Mouse (Mus musculus) hindbrain, embryonic 14.5 days (tissue): ENCODE measurements at regions not wholly inside any gene's neighbourhood (a gene's known extent, or its start where the extent isn't known, plus 50 kb on each side); places are given as distances from the start of the nearest gene placed in this dataset.

Experiments
- ATAC-seq: fragments of 200-750 bp; cut with Nextera tagmentation; 2 replicates; pipeline ENCODE4 v1.8.0; 2017; ENCODE audit warnings: moderate number of reproducible peaks, mild to moderate bottlenecking, moderate TSS enrichment, moderate library complexity; ENCODE audit not compliant: low FRiP score
- DNase-seq: peaks from one replicate; pipeline ENCODE4 v3.0.0-alpha.2; 2015; ENCODE audit warnings: low spot score
- H3K27ac ChIP-seq: fragments of 300-500 bp; sonication (generic); 2 replicates; pipeline ENCODE4 v1.5.1; 2014; ENCODE audit warnings: mild to moderate bottlenecking, moderate library complexity
- H3K27me3 ChIP-seq: fragments of 300-500 bp; sonication (generic); 2 replicates; pipeline ENCODE4 v1.6.1; 2014; ENCODE audit warnings: mild to moderate bottlenecking, low read length, mixed read lengths; ENCODE audit not compliant: control insufficient read depth, insufficient read depth
- H3K36me3 ChIP-seq: fragments of 300-500 bp; sonication (generic); replicated peaks from 2 replicates; pipeline ENCODE4 v1.6.1; 2014; ENCODE audit not compliant: control insufficient read depth, insufficient read depth
- H3K4me1 ChIP-seq: fragments of 300-500 bp; sonication (generic); replicated peaks from 2 replicates; pipeline ENCODE4 v1.6.1; 2014; ENCODE audit warnings: antibody characterized with exemption, low read length, mixed read lengths; ENCODE audit not compliant: control insufficient read depth, insufficient read depth
- H3K4me2 ChIP-seq: fragments of 300-500 bp; sonication (generic); replicated peaks from 2 replicates; pipeline ENCODE4 v1.6.1; 2014; ENCODE audit warnings: mild to moderate bottlenecking, moderate library complexity
- H3K4me3 ChIP-seq: fragments of 300-500 bp; sonication (generic); replicated peaks from 2 replicates; pipeline ENCODE4 v1.5.1; 2014; ENCODE audit warnings: mild to moderate bottlenecking, low read length
- H3K9ac ChIP-seq: fragments of 300-500 bp; sonication (generic); 2 replicates; pipeline ENCODE4 v1.6.1; 2014
- H3K9me3 ChIP-seq: fragments of 300-500 bp; sonication (generic); 2 replicates; pipeline ENCODE4 v1.6.1; 2016; ENCODE audit warnings: low read length; ENCODE audit not compliant: control insufficient read depth
- WGBS: fragments of 180-500 bp; shearing (Covaris S2); extraction: QIAGEN DNeasy Blood & Tissue Kit; methylation state at CpG from one replicate; pipeline ENCODE4 v1.1.7; 2014; 5-methylcytosine and 5-hydroxymethylcytosine counted together

DNA sequence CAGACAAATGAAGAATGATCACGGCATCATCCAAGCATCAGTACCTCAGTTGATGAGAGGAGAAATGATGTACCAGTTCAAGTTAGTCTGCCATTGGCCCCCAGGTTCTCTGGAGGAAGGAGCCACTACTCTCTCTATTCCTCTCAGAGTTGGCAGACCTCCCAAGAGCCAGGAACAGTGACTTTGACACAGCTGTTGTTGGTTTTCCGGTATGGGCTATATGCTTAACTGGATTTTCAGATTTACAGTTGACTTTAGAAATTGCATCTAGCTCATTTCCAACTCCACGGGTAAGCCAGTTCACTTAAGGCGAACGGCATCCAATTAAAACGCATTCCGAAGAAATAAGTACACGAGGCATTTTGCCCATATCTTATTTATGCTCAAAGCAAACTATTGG is 182.9 kb upstream of the Ppargc1a start:
- DNase-seq (no peak), ATAC-seq (no peak)
- no peaks in the 10 kb centered on the region for H3K36me3 ChIP-seq
- no peak overlapping the region for H3K9ac ChIP-seq
- H3K4me3 ChIP-seq = no peak overlapping the region
- no peaks in the 10 kb centered on the region for H3K4me1 ChIP-seq
- H3K27me3 ChIP-seq = no peaks in the 10 kb centered on the region
- 93% methylated on average over 8 of the region's 8 CpGs for WGBS
- H3K27ac ChIP-seq = no peak overlapping the region
- no peak overlapping the region for H3K4me2 ChIP-seq
- no peaks in the 10 kb centered on the region for H3K9me3 ChIP-seq

GRCm38 (mm10) chr5:51740893-51741292 is 173.4 kb upstream of the Ppargc1a start:
- H3K9me3 ChIP-seq = no peaks in the 10 kb centered on the region
- no peak overlapping the region for H3K4me2 ChIP-seq
- WGBS = 96% methylated on average over 8 of the region's 8 CpGs
- ATAC-seq (no peak), DNase-seq (no peak)
- H3K4me1 ChIP-seq = no peaks in the 10 kb centered on the region
- no peaks in the 10 kb centered on the region for H3K36me3 ChIP-seq
- H3K9ac ChIP-seq = no peak overlapping the region
- no peak overlapping the region for H3K4me3 ChIP-seq
- H3K27ac ChIP-seq = no peak overlapping the region
- H3K27me3 ChIP-seq = no peaks in the 10 kb centered on the region

DNA sequence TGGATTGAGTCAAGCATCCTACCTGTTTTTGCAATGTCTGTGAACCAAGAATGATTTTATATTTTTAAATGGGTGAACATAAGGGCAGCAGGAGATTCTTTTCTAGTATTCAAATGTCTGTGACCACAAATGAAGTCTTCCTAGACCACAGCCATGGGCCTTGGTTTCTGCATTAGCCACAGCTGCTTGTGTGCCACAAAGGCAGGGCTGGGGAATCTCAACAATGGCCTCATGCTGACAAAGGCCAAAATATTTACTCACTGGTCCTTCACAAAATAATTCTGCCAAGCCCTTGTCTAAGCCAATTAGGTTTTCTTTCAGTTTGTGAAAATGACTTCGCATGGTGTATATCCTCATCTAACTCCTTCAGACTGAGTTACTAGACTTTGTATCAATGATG is 162.7 kb upstream of the Ppargc1a start:
- no peaks in the 10 kb centered on the region for H3K9me3 ChIP-seq
- H3K27me3 ChIP-seq = no peaks in the 10 kb centered on the region
- H3K4me2 ChIP-seq = no peak overlapping the region
- H3K36me3 ChIP-seq = no peaks in the 10 kb centered on the region
- no peak overlapping the region for H3K4me3 ChIP-seq
- no peak overlapping the region for H3K27ac ChIP-seq
- H3K9ac ChIP-seq = no peak overlapping the region
- no peak for ATAC-seq
- DNase-seq = no peak
- no peaks in the 10 kb centered on the region for H3K4me1 ChIP-seq
- 63% methylated on average over 1 of the region's 1 CpGs for WGBS

DNA sequence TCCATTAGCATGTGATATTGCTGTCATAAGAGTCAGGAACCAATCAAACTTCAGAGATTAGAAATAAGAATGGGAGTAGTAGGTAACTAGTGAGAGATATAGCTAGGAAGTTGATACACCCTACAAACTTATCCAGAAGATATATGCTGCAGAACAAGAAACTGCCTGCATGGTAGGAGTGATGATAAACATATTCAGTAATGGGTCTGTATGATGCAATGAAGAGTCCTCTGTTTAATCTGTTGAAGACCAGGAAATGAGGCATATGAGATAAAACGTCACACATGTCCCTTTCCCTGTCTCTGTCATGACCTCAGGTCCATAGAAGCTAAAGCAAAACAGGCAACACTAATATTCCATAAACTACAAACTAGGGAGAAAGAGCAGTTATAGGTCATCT is 162.2 kb upstream of the Ppargc1a start:
- no peaks in the 10 kb centered on the region for H3K9me3 ChIP-seq
- H3K9ac ChIP-seq = no peak overlapping the region
- no peaks in the 10 kb centered on the region for H3K4me1 ChIP-seq
- DNase-seq (no peak), ATAC-seq (no peak)
- no peak overlapping the region for H3K27ac ChIP-seq
- H3K36me3 ChIP-seq = no peaks in the 10 kb centered on the region
- H3K4me3 ChIP-seq = no peak overlapping the region
- no peak overlapping the region for H3K4me2 ChIP-seq
- no peaks in the 10 kb centered on the region for H3K27me3 ChIP-seq
- 93% methylated on average over 1 of the region's 1 CpGs for WGBS

GRCm38 (mm10) chr5:51726762-51727161 is 159.2 kb upstream of the Ppargc1a start:
- DNase-seq = no peak
- Histone ChIP-seq H3K27me3 (no peaks in the 10 kb centered on the region), H3K4me3 (no peak overlapping the region), H3K4me2 (no peak overlapping the region), H3K9me3 (no peaks in the 10 kb centered on the region), H3K27ac (no peak overlapping the region), H3K36me3 (no peaks in the 10 kb centered on the region), H3K9ac (no peak overlapping the region), H3K4me1 (no peaks in the 10 kb centered on the region)
- no peak for ATAC-seq

GRCm38 (mm10) chr5:51718911-51719310 is 151.4 kb upstream of the Ppargc1a start:
- no peak overlapping the region for H3K9ac ChIP-seq
- no peaks in the 10 kb centered on the region for H3K27me3 ChIP-seq
- no peak for ATAC-seq
- no peaks in the 10 kb centered on the region for H3K9me3 ChIP-seq
- 68% methylated on average over 8 of the region's 8 CpGs for WGBS
- no peak overlapping the region for H3K27ac ChIP-seq
- no peak overlapping the region for H3K4me2 ChIP-seq
- DNase-seq = no peak
- no peak overlapping the region for H3K4me3 ChIP-seq
- no peaks in the 10 kb centered on the region for H3K4me1 ChIP-seq
- H3K36me3 ChIP-seq = no peaks in the 10 kb centered on the region

DNA sequence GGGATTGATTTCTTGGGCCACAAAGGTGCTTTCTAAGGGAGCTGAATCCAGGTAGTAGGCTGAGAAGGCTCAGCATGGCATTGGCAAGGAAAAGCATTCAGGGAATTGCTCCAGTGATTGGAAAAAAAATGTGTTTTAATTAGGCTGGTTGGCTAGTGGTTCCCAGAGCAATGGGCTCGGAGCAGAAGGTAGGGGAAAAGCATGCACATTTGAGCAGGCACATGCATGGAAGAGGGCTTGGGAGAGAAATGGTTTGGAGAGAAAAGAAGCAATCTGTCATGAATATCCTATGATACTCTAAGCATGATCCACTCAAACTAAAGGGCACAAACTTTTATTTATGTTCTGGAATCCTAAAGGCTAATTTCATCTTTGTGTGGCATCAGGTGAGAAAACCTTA is 150.9 kb upstream of the Ppargc1a start:
- no peak for ATAC-seq
- 77% methylated on average over 1 of the region's 1 CpGs for WGBS

GRCm38 (mm10) chr5:51711860-51712560 is 144.5 kb upstream of the Ppargc1a start:
- H3K9me3 ChIP-seq = no peaks in the 10 kb centered on the region
- no peaks in the 10 kb centered on the region for H3K27me3 ChIP-seq
- H3K4me3 ChIP-seq = no peak overlapping the region
- no peak overlapping the region for H3K27ac ChIP-seq
- 85% methylated on average over 8 of the region's 8 CpGs for WGBS
- no peak overlapping the region for H3K4me2 ChIP-seq
- H3K9ac ChIP-seq = no peak overlapping the region
- H3K36me3 ChIP-seq = no peaks in the 10 kb centered on the region
- ATAC-seq (no peak), DNase-seq (no peak)
- H3K4me1 ChIP-seq = no peaks in the 10 kb centered on the region

More for the DNA sequence above, 150.9 kb upstream of the Ppargc1a start:
- H3K9me3 ChIP-seq = no peaks in the 10 kb centered on the region
- no peak overlapping the region for H3K4me2 ChIP-seq
- H3K27me3 ChIP-seq = no peaks in the 10 kb centered on the region
- no peak overlapping the region for H3K9ac ChIP-seq
- no peaks in the 10 kb centered on the region for H3K36me3 ChIP-seq
- H3K27ac ChIP-seq = no peak overlapping the region
- no peak overlapping the region for H3K4me3 ChIP-seq
- no peak for DNase-seq
- H3K4me1 ChIP-seq = no peaks in the 10 kb centered on the region

DNA sequence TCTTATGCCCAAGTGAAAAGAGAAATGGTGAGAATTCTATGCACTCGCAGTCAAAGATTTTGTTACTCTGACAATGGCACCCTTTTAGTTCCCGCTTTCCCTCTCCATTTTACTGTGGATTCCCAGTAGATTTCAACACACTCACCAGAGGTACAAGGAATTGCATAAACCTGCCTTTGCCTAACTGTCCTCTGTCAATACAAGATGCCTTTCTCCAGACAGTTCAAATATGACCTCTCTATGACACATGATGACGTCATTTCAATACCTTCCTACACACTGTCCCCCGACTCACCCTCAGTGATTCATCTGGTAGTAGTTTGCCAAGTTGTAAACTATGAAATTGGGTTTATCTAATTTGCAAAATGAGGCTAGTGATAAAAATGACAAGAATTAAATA is 143.1 kb upstream of the Ppargc1a start:
- no peaks in the 10 kb centered on the region for H3K27me3 ChIP-seq
- DNase-seq (no peak), ATAC-seq (no peak)
- H3K9me3 ChIP-seq = no peaks in the 10 kb centered on the region
- WGBS = 91% methylated on average over 4 of the region's 4 CpGs
- no peaks in the 10 kb centered on the region for H3K36me3 ChIP-seq
- H3K4me2 ChIP-seq = no peak overlapping the region
- H3K4me3 ChIP-seq = no peak overlapping the region
- no peaks in the 10 kb centered on the region for H3K4me1 ChIP-seq
- no peak overlapping the region for H3K27ac ChIP-seq
- H3K9ac ChIP-seq = no peak overlapping the region

GRCm38 (mm10) chr5:51709447-51709991 is 142.0 kb upstream of the Ppargc1a start:
- Histone ChIP-seq H3K4me2 (no peak overlapping the region), H3K36me3 (no peaks in the 10 kb centered on the region), H3K4me1 (no peaks in the 10 kb centered on the region), H3K4me3 (no peak overlapping the region), H3K9ac (no peak overlapping the region), H3K9me3 (no peaks in the 10 kb centered on the region), H3K27ac (no peak overlapping the region), H3K27me3 (no peaks in the 10 kb centered on the region)
- DNase-seq (no peak), ATAC-seq (no peak)
- WGBS = 87% methylated on average over 6 of the region's 6 CpGs
